Mouse (Mus musculus) hindbrain, embryonic 14.5 days (tissue): ENCODE data around the gene Bricd5. TPM values are rescaled to one million over a fixed set of nuclear protein-coding genes. Genes with fewer than 3 reads are reported as not detected.

Experiments used
- ATAC-seq: fragments of 200-750 bp; cut with Nextera tagmentation; 2 replicates; pipeline ENCODE4 v1.8.0; 2017; ENCODE audit warnings: moderate number of reproducible peaks, mild to moderate bottlenecking, moderate TSS enrichment, moderate library complexity; ENCODE audit not compliant: low FRiP score
- DNase-seq: peaks from one replicate; pipeline ENCODE4 v3.0.0-alpha.2; 2015; ENCODE audit warnings: low spot score
- H3K27ac ChIP-seq: fragments of 300-500 bp; sonication (generic); 2 replicates; pipeline ENCODE4 v1.5.1; 2014; ENCODE audit warnings: mild to moderate bottlenecking, moderate library complexity
- H3K27me3 ChIP-seq: fragments of 300-500 bp; sonication (generic); 2 replicates; pipeline ENCODE4 v1.6.1; 2014; ENCODE audit warnings: mild to moderate bottlenecking, low read length, mixed read lengths; ENCODE audit not compliant: control insufficient read depth, insufficient read depth
- H3K36me3 ChIP-seq: fragments of 300-500 bp; sonication (generic); replicated peaks from 2 replicates; pipeline ENCODE4 v1.6.1; 2014; ENCODE audit not compliant: control insufficient read depth, insufficient read depth
- H3K4me1 ChIP-seq: fragments of 300-500 bp; sonication (generic); replicated peaks from 2 replicates; pipeline ENCODE4 v1.6.1; 2014; ENCODE audit warnings: antibody characterized with exemption, low read length, mixed read lengths; ENCODE audit not compliant: control insufficient read depth, insufficient read depth
- H3K4me2 ChIP-seq: fragments of 300-500 bp; sonication (generic); replicated peaks from 2 replicates; pipeline ENCODE4 v1.6.1; 2014; ENCODE audit warnings: mild to moderate bottlenecking, moderate library complexity
- H3K4me3 ChIP-seq: fragments of 300-500 bp; sonication (generic); replicated peaks from 2 replicates; pipeline ENCODE4 v1.5.1; 2014; ENCODE audit warnings: mild to moderate bottlenecking, low read length
- H3K9ac ChIP-seq: fragments of 300-500 bp; sonication (generic); 2 replicates; pipeline ENCODE4 v1.6.1; 2014
- H3K9me3 ChIP-seq: fragments of 300-500 bp; sonication (generic); 2 replicates; pipeline ENCODE4 v1.6.1; 2016; ENCODE audit warnings: low read length; ENCODE audit not compliant: control insufficient read depth
- WGBS: fragments of 180-500 bp; shearing (Covaris S2); extraction: QIAGEN DNeasy Blood & Tissue Kit; methylation state at CpG from one replicate; pipeline ENCODE4 v1.1.7; 2014; 5-methylcytosine and 5-hydroxymethylcytosine counted together
- polyA plus RNA-seq: library from polyadenylated mRNA; unstranded; fragments of >200 nt; fragmentation: Nextera tagmentation; extraction: Ambion mirVana; gene quantifications from 2 replicates; pipeline ENCODE4 v1.2.1, GENCODE M21; 2014

The Bricd5 gene
- polyA plus RNA-seq, 1 experiment from 2014 or later, result 0.75 TPM

DNA sequence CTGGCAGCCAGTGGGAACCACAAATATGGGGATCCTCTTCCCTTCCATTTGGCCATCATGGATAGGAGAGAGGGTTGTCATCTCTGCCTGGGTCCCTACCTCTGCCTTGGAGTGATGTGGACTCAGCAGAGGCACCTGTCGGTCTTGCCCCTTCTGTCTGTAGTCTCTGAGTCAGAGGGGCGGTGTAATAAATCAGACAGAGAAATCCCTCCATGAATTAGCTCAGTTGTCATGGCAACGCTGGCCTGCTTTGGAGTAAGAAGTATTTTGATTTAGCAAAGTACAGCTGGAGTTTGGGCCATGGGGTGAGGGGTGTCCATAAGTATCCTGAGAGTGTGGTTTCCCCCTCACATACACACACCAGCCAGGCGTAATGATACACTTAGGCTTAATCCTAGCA is 16.7 kb downstream of the Bricd5 start:
- Histone ChIP-seq H3K27ac (0 out of 2 replicates have a peak overlapping the region, but pooled peaks have one; percentile 97), H3K9me3 (no peaks in the 10 kb centered on the region), H3K36me3 (no peaks in the 10 kb centered on the region), H3K4me1 (peaks cover 24% of the 10 kb centered on the region), H3K9ac (peak overlapping the region; percentile 92; the same call in 1 of the 2 replicates), H3K27me3 (no peaks in the 10 kb centered on the region), H3K4me3 (peak overlapping the region; percentile 81; the same call in 1 of the 2 replicates), H3K4me2 (peak overlapping the region; percentile 90)
- 56% methylated on average over 4 of the region's 4 CpGs for WGBS
- ATAC-seq, result no peak
- no peak for DNase-seq

DNA sequence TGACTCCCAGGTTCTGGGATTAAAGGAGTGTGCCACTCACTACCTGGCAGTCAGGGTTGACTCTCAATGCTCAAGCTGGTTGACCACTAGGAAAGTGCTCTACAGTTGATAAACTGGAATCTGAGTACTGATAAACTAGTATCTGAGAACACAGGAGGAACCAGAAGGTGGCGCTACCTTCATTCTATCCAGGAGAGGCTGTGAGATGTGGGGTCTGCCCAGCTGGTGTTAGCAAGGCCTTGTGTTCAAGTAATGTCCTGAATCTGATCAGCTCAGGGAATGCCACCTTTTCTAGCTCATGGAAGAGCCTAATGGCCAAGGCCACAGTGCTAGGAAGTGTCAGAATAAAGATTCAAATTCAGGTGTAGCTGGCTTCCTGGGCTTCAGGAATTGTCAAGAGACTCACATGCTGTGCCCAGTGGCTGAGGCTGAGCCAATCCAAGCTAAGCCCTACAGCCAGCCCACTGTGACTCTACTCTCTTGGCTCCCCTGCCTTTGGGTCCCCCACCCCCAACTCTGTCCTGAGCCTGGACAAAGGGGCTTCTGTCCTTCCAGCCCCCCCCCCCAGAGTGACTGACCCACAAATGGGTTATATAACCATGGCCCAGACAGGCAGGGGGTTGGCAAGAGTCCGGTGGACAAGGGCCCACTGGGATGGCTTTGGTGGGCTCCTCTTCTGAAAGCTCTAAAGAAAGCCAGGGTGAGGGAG is 21.1 kb downstream of the Bricd5 start:
- H3K4me2 ChIP-seq, result no peak overlapping the region
- no peaks in the 10 kb centered on the region for H3K27me3 ChIP-seq
- H3K4me1 ChIP-seq, result peaks cover 6% of the 10 kb centered on the region
- H3K27ac ChIP-seq, result no peak overlapping the region
- DNase-seq (no peak), ATAC-seq (no peak)
- 47% methylated on average over 2 of the region's 2 CpGs for WGBS
- H3K9me3 ChIP-seq, result no peaks in the 10 kb centered on the region
- no peak overlapping the region for H3K9ac ChIP-seq
- peaks cover 41% of the 10 kb centered on the region for H3K36me3 ChIP-seq
- no peak overlapping the region for H3K4me3 ChIP-seq

DNA sequence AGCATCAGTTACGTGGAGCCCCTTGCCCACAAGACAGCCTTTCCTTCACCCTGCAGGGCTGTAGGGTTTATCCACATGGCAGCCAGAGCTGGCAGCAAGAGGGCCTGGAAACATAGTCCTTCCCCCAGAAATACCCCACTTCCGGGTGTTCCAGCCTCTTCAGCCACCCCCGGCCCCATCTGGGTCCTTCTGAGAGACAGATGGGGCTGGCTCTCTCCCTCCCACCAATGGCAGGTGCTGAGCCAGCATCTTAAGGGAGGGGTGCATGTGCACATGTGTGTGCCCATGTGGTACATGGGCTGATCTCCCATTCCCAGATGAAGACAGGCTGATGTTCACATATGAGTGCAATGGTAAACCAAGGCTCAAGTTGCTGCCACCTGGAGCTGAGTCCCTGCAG is 21.8 kb downstream of the Bricd5 start:
- H3K36me3 ChIP-seq, result peaks cover 46% of the 10 kb centered on the region
- H3K9ac ChIP-seq, result no peak overlapping the region
- H3K4me3 ChIP-seq, result no peak overlapping the region
- DNase-seq (no peak), ATAC-seq (no peak)
- 74% methylated on average over 3 of the region's 3 CpGs for WGBS
- no peak overlapping the region for H3K27ac ChIP-seq
- no peaks in the 10 kb centered on the region for H3K4me1 ChIP-seq
- no peak overlapping the region for H3K4me2 ChIP-seq
- H3K27me3 ChIP-seq, result no peaks in the 10 kb centered on the region
- H3K9me3 ChIP-seq, result no peaks in the 10 kb centered on the region

DNA sequence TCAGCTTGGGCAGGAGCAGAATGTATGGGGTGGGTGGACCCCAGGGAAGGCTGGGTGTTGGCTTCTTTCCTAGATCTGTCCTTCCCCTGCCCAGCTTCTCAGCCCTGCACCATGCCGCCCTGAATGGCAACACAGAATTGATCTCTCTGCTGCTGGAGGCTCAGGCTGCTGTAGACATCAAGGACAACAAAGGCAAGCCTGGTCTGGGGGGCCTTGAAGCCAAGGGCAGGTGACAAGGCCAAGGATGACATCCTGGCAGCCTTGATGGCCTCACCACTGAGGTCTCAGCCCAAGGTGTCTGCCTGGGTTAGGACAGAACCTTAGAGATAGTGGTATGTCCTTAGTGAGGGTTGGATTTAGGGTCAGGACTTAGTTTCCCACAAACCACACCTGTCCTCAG is 22.3 kb downstream of the Bricd5 start:
- Histone ChIP-seq H3K27me3 (no peaks in the 10 kb centered on the region), H3K36me3 (peaks cover 51% of the 10 kb centered on the region), H3K4me1 (no peaks in the 10 kb centered on the region), H3K9me3 (no peaks in the 10 kb centered on the region), H3K9ac (no peak overlapping the region), H3K4me2 (no peak overlapping the region), H3K4me3 (no peak overlapping the region), H3K27ac (no peak overlapping the region)
- WGBS, result 69% methylated on average over 1 of the region's 1 CpGs
- no peak for DNase-seq
- ATAC-seq, result no peak

DNA sequence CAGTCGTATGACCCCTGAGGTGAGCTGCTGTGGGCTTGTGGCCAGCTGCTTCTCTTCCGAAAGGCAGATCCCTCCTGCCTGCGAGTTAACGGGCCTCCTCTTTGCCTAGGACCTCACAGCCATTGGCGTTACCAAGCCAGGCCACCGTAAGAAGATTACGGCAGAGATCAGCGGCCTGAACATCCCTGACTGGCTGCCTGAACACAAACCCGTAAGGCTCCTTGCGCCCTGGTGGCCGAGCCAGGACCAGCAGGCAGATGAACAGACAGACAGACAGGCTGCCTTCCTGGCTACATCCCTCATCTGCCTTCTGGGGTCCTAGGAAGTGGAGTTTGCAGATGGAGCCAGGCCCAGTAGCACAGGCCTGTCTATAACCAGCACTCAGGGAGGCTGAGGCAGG is 28.5 kb downstream of the Bricd5 start:
- Histone ChIP-seq H3K4me2 (no peak overlapping the region), H3K4me1 (0 out of 2 replicates have a peak, but pooled peaks cover 3% of the 10 kb centered on the region), H3K4me3 (no peak overlapping the region), H3K36me3 (peaks cover 98% of the 10 kb centered on the region), H3K9me3 (no peaks in the 10 kb centered on the region), H3K27me3 (no peaks in the 10 kb centered on the region), H3K27ac (no peak overlapping the region), H3K9ac (no peak overlapping the region)
- no peak for ATAC-seq
- DNase-seq, result no peak
- 45% methylated on average over 11 of the region's 11 CpGs for WGBS

DNA sequence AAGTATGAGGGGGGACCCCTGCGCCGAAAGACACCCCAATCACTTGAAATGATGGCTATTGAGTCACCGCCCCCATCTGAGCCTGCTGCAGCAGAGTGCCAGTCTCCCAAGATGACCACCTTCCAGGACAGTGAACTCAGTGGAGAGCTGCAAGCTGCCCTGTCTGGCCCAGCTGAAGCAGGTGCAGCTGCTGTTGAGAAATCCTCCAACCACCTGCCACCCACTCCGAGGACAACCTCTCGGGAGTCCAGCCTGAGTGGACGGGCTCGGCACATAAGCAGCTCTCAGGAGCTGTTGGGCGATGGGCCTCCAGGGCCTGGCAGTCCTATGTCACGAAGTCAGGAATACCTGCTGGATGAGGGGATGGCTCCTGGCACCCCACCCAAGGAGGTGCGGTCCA is 30.4 kb downstream of the Bricd5 start:
- DNase-seq, result no peak
- no peak overlapping the region for H3K27ac ChIP-seq
- H3K9ac ChIP-seq, result no peak overlapping the region
- no peaks in the 10 kb centered on the region for H3K27me3 ChIP-seq
- H3K4me2 ChIP-seq, result no peak overlapping the region
- no peak overlapping the region for H3K4me3 ChIP-seq
- 96% methylated on average over 10 of the region's 10 CpGs for WGBS
- ATAC-seq, result no peak
- H3K4me1 ChIP-seq, result 0 out of 2 replicates have a peak, but pooled peaks cover 3% of the 10 kb centered on the region
- H3K9me3 ChIP-seq, result no peaks in the 10 kb centered on the region
- peaks cover 98% of the 10 kb centered on the region for H3K36me3 ChIP-seq

DNA sequence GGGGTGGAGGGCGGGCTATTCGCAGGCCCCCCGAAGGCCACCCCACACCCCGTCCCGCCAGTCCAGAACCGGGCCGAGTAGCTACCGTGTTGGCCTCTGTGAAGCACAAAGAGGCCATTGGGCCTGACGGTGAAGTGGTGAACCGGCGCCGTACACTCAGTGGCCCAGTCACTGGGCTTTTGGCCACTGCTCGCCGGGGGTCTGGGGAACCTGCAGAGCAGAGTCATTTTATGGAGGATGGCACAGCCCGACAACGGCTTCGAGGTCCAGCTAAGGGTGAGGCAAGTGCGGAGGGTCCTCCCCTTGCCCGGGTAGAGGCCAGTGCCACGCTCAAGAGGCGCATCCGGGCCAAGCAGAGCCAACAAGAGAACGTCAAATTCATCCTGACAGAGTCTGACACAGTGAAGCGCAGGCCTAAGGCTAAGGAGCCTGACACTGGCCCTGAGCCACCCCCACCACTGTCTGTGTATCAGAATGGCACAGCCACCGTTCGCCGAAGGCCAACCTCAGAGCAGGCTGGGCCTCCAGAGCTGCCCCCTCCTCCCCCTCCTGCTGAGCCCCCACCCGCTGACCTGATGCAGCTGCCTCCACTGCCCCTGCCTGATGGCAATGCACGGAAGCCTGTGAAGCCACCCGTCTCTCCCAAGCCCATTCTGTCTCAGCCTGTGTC is 31.7 kb downstream of the Bricd5 start:
- Histone ChIP-seq H3K27ac (no peak overlapping the region), H3K4me1 (0 out of 2 replicates have a peak, but pooled peaks cover 3% of the 10 kb centered on the region), H3K9ac (no peak overlapping the region), H3K9me3 (no peaks in the 10 kb centered on the region), H3K36me3 (peaks cover 100% of the 10 kb centered on the region), H3K4me3 (no peak overlapping the region), H3K27me3 (no peaks in the 10 kb centered on the region), H3K4me2 (no peak overlapping the region)
- ATAC-seq (no peak), DNase-seq (no peak)
- WGBS, result 88% methylated on average over 29 of the region's 30 CpGs

DNA sequence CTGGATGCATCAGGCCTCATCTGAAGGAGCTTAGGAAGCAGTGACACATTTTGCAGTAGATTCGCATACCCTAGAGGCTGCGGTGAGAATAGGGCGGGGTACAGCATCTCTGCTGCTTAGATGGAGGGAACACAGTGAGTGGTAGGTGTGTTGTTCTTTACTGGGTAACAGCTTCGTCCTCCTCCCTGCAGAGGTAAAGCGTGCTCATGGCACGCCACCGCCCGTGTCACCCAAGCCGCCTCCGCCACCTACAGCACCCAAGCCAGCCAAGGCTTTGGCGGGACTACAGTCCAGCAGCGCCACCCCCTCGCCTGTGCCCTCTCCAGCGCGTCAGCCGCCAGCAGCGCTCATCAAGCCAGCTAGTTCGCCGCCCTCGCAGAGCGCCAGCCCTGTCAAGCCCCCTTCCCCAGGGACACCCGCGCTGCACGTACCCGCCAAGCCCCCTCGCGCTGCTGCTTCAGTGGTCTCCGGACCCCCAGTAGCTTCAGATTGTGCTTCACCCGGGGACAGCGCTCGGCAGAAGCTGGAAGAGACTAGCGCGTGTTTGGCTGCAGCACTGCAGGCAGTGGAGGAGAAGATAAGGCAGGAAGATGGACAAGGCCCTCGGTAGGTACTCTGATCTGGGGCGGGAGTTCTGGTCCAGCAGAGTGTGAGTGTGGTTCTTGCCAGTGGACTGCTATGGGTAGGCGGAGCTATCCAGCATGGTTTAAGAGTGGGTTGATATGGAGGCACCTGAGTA is 32.8 kb downstream of the Bricd5 start:
- H3K4me3 ChIP-seq, result no peak overlapping the region
- no peak overlapping the region; the same call in 1 of the 2 replicates for H3K4me2 ChIP-seq
- H3K27me3 ChIP-seq, result no peaks in the 10 kb centered on the region
- H3K9me3 ChIP-seq, result no peaks in the 10 kb centered on the region
- 30% methylated on average over 35 of the region's 36 CpGs for WGBS
- no peak for DNase-seq
- no peak for ATAC-seq
- no peak overlapping the region for H3K27ac ChIP-seq
- no peak overlapping the region for H3K9ac ChIP-seq
- 0 out of 2 replicates have a peak, but pooled peaks cover 3% of the 10 kb centered on the region for H3K4me1 ChIP-seq
- peaks cover 100% of the 10 kb centered on the region for H3K36me3 ChIP-seq

DNA sequence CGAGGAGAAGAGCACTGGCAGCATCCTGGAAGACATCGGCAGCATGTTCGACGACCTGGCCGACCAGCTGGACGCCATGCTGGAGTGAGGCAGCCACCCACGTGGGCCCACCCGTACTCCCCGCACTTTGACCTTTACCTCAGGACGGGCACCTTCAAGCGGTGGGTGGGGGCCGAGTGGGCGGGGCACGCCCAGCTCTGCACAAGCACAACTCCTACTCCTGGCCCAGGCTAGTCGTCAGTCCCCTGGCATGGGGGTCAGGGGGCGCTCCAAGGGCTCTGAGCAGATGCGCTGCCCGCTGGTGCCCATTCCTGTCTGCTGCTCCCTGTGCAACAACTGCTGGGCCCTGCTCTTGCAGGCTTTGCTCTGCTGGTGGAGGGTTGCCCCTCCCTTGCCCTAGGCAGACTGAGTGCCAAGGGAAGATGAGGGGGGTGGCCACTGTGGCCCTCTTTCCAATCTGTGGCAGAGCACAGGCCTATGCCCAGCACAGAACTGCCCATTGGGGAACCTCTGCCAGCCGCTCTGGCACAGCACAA is 33.5 kb downstream of the Bricd5 start:
- Histone ChIP-seq H3K4me1 (0 out of 2 replicates have a peak, but pooled peaks cover 3% of the 10 kb centered on the region), H3K9me3 (no peaks in the 10 kb centered on the region), H3K4me3 (no peak overlapping the region), H3K36me3 (peaks cover 100% of the 10 kb centered on the region), H3K4me2 (no peak overlapping the region), H3K27ac (no peak overlapping the region), H3K27me3 (no peaks in the 10 kb centered on the region), H3K9ac (no peak overlapping the region)
- DNase-seq, result no peak
- WGBS, result 49% methylated on average over 19 of the region's 19 CpGs
- ATAC-seq, result no peak
